Mouse (Mus musculus) heart, postnatal 10 days (tissue): ENCODE data around the gene Gng4. TPM values are rescaled to one million over a fixed set of nuclear protein-coding genes. Genes with fewer than 3 reads are reported as not detected.
A peak's percentile ranks its signal among the peaks of the same experiment; 100 is the strongest.

Experiments used
- DNase-seq, 2 experiments: peaks; one replicate each; pipeline ENCODE4 v3.0.0; 2021
- intact Hi-C: fragments of 180-260 bp; cut with DNase I; formaldehyde crosslinking; loops from one replicate; pipeline ENCODE4 v1.15.1; 2025
- total RNA-seq, 2 experiments: library from RNA; stranded (reverse); gene quantifications; 2 replicates each; pipeline ENCODE4 v1.2.3; 2021

Gng4 gene
- total RNA-seq, 2 experiments from 2014 or later = 0.25 to 0.62 TPM

- intact Hi-C loops = no loop called here
- DNase-seq = no peak
Measured at GRCm38 (mm10) chr13:13810885-13811284, 27.0 kb downstream of the Gng4 start.

- intact Hi-C loops = no loop called here
- DNase-seq = no peak
Measured at GRCm38 (mm10) chr13:13818696-13819095, 34.8 kb downstream of the Gng4 start.

GRCm38 (mm10) chr13:13820234-13821123 is 36.6 kb downstream of the Gng4 start:
- DNase-seq = no peak
- intact Hi-C loops = no loop called here

- intact Hi-C loops = no loop called here
- DNase-seq = no peak
Measured at GRCm38 (mm10) chr13:13824946-13825345, 41.1 kb downstream of the Gng4 start.

GRCm38 (mm10) chr13:13826533-13826932 is 42.7 kb downstream of the Gng4 start:
- no peak for DNase-seq
- intact Hi-C loops = no loop called here

GRCm38 (mm10) chr13:13828125-13828524 is 44.3 kb downstream of the Gng4 start:
- intact Hi-C loops = no loop called here
- no peak for DNase-seq

- intact Hi-C loops = no loop called here
- no peak for DNase-seq
Measured at GRCm38 (mm10) chr13:13830469-13831074, 46.7 kb downstream of the Gng4 start.

- intact Hi-C loops = no loop called here
- DNase-seq = peak in 1 of 2 experiments; percentile 15
Measured at GRCm38 (mm10) chr13:13835180-13835579, 51.3 kb downstream of the Gng4 start.

GRCm38 (mm10) chr13:13845021-13845420 is 61.2 kb downstream of the Gng4 start:
- DNase-seq = no peak
- intact Hi-C loops = no loop called here

GRCm38 (mm10) chr13:13847075-13847599 is 63.3 kb downstream of the Gng4 start:
- intact Hi-C loops = no loop called here
- DNase-seq = no peak

- DNase-seq = no peak
- intact Hi-C loops = no loop called here
Measured at GRCm38 (mm10) chr13:13857190-13857589, 73.3 kb downstream of the Gng4 start.

GRCm38 (mm10) chr13:13862346-13862745 is 78.5 kb downstream of the Gng4 start:
- intact Hi-C loops = no loop called here
- no peak for DNase-seq

GRCm38 (mm10) chr13:13862941-13863340 is 79.1 kb downstream of the Gng4 start:
- intact Hi-C loops = no loop called here

GRCm38 (mm10) chr13:13866339-13866738 is 82.5 kb downstream of the Gng4 start:
- intact Hi-C loops = loop anchor here (5.0 kb wide), 2 partner anchors 209 to 349 kb away; no protein-coding TSS in a partner anchor
- no peak for DNase-seq

More at GRCm38 (mm10) chr13:13862941-13863340, 79.1 kb downstream of the Gng4 start:
- DNase-seq = no peak

- peak in 1 of 2 experiments; percentile 15 for DNase-seq
- intact Hi-C loops = loop anchor here (5.0 kb wide), 2 partner anchors 210 to 350 kb away; no protein-coding TSS in a partner anchor
Measured at GRCm38 (mm10) chr13:13867078-13867759, 83.4 kb downstream of the Gng4 start.

GRCm38 (mm10) chr13:13867922-13868321 is 84.1 kb downstream of the Gng4 start:
- intact Hi-C loops = loop anchor here (5.0 kb wide), 2 partner anchors 211 to 351 kb away; no protein-coding TSS in a partner anchor
- peak; percentile 11 to 20 for DNase-seq

Other genes with a start within 250 kb of the Gng4 start
- 10 to 100 TPM; 12.0 to 15.1 TPM for gene Lyst, start 193.7 kb upstream of the Gng4 start, total RNA-seq
- 10 to 100 TPM; 16.5 to 19.1 TPM for gene B3galnt2, start 170.4 kb downstream of the Gng4 start, total RNA-seq